Mouse (Mus musculus) stomach, embryonic 14.5 days (tissue): ENCODE measurements at regions not wholly inside any gene's neighbourhood (a gene's known extent, or its start where the extent isn't known, plus 50 kb on each side); places are given as distances from the start of the nearest gene placed in this dataset.

Experiments used
- ATAC-seq: fragments of 200-750 bp; cut with Nextera tagmentation; 2 replicates; pipeline ENCODE4 v1.8.0; 2017; ENCODE audit warnings: low read depth, moderate TSS enrichment; ENCODE audit not compliant: insufficient number of reproducible peaks, insufficient read depth, low FRiP score
- H3K27ac ChIP-seq: fragments of 300-500 bp; sonication (generic); 2 replicates; pipeline ENCODE4 v1.5.1; 2014; ENCODE audit warnings: mild to moderate bottlenecking, low read length, moderate library complexity, mixed read lengths
- H3K27me3 ChIP-seq: fragments of 300-500 bp; sonication (generic); 2 replicates; pipeline ENCODE4 v1.6.1; 2014; ENCODE audit warnings: low read length, control low read depth, mixed read lengths; ENCODE audit not compliant: control insufficient read depth, insufficient read depth
- H3K36me3 ChIP-seq: fragments of 300-500 bp; sonication (generic); 2 replicates; pipeline ENCODE4 v1.6.1; 2014; ENCODE audit warnings: mild to moderate bottlenecking, control low read depth, low read length, moderate library complexity, mixed read lengths; ENCODE audit not compliant: control insufficient read depth, insufficient read depth
- H3K4me1 ChIP-seq: fragments of 300-500 bp; sonication (generic); 2 replicates; pipeline ENCODE4 v1.6.1; 2014; ENCODE audit warnings: low read length, control low read depth, mixed read lengths; ENCODE audit not compliant: control insufficient read depth, insufficient read depth
- H3K4me2 ChIP-seq: fragments of 300-500 bp; sonication (generic); replicated peaks from 2 replicates; pipeline ENCODE4 v1.6.1; 2014; ENCODE audit warnings: low read depth, low read length, control low read depth
- H3K4me3 ChIP-seq: fragments of 300-500 bp; sonication (generic); 2 replicates; pipeline ENCODE4 v1.5.1; 2014; ENCODE audit warnings: low read depth, low read length, control low read depth
- H3K9ac ChIP-seq: fragments of 300-500 bp; sonication (generic); replicated peaks from 2 replicates; pipeline ENCODE4 v1.6.1; 2014; ENCODE audit warnings: low read depth, mild to moderate bottlenecking, control low read depth, low read length, moderate library complexity, mixed read lengths
- H3K9me3 ChIP-seq: fragments of 300-500 bp; sonication (generic); 2 replicates; pipeline ENCODE4 v1.6.1; 2016; ENCODE audit warnings: low read depth, low read length, control low read depth; ENCODE audit not compliant: control insufficient read depth
- WGBS: fragments of 180-500 bp; shearing (Covaris S2); extraction: QIAGEN DNeasy Blood & Tissue Kit; methylation state at CpG from one replicate; pipeline ENCODE4 v1.1.7; 2014; 5-methylcytosine and 5-hydroxymethylcytosine counted together

GRCm38 (mm10) chr4:5450417-5450816, 657.3 kb upstream of the Impad1 start:
- H3K4me2 ChIP-seq, result no peak overlapping the region
- no peaks in the 10 kb centered on the region for H3K36me3 ChIP-seq
- no peak for ATAC-seq

GRCm38 (mm10) chr4:5441339-5442019, 648.3 kb upstream of the Impad1 start:
- no peak overlapping the region for H3K4me2 ChIP-seq
- no peaks in the 10 kb centered on the region for H3K27me3 ChIP-seq
- H3K9ac ChIP-seq, result no peak overlapping the region
- H3K36me3 ChIP-seq, result no peaks in the 10 kb centered on the region
- no peaks in the 10 kb centered on the region for H3K9me3 ChIP-seq
- H3K27ac ChIP-seq, result peak overlapping the region; percentile 40; the same call in 1 of the 2 replicates
- no peaks in the 10 kb centered on the region for H3K4me1 ChIP-seq
- ATAC-seq, result peak; percentile 86
- 14% methylated on average over 2 of the region's 2 CpGs for whole genome bisulfite sequencing
- H3K4me3 ChIP-seq, result no peak overlapping the region

More at GRCm38 (mm10) chr4:5450417-5450816, 657.3 kb upstream of the Impad1 start:
- Histone ChIP-seq H3K27me3 (no peaks in the 10 kb centered on the region), H3K9ac (no peak overlapping the region), H3K27ac (no peak overlapping the region), H3K4me3 (no peak overlapping the region), H3K4me1 (no peaks in the 10 kb centered on the region), H3K9me3 (no peaks in the 10 kb centered on the region)
- WGBS, result 88% methylated on average over 6 of the region's 6 CpGs

GRCm38 (mm10) chr4:5437076-5437475, 643.9 kb upstream of the Impad1 start:
- Histone ChIP-seq H3K36me3 (no peaks in the 10 kb centered on the region), H3K9ac (no peak overlapping the region), H3K27me3 (no peaks in the 10 kb centered on the region), H3K4me2 (no peak overlapping the region), H3K4me1 (no peaks in the 10 kb centered on the region), H3K27ac (no peak overlapping the region), H3K4me3 (no peak overlapping the region), H3K9me3 (0 out of 2 replicates have a peak, but pooled peaks cover 2% of the 10 kb centered on the region)
- ATAC-seq, result no peak
- 28% methylated on average over 3 of the region's 3 CpGs for WGBS
